Mouse (Mus musculus): Measurements from ENCODE around the gene Usf2.

DNA sequence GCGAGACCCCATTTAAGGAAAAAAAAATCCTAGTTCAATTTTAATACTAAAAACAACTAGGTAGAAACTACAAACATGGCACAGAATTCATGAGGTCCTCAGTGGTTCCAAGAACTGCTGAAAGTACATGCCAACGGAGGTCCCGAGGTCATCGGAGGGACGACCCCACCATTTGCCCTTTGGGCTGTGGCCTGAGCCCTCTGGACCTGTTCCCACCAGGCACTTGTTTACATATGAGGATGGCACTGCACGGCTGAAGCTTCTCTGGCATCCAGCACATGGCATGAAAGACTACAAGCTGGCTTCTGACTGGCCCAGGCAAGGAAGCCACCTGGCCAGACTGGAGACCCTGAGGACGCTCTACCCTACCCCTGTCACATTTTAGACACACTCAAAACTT lies 7.8 kb upstream of the Usf2 start:
- TF ChIP-seq POLR2A (IDR thresholded peaks at IDR 0.05; ENCODE audit: borderline replicate concordance, control insufficient read depth, low read depth, low read length) (no peak), CTCF (IDR thresholded peaks at IDR 0.05; ENCODE audit: control insufficient read depth, insufficient read depth, low read length) (no peak)
